Mouse (Mus musculus): ENCODE data around the gene Rgs3.

The Rgs3 gene

GRCm38 (mm10) chr4:62559797-62560329, at the start of gene Rgs3:
Rgs3 (plus strand) TSS chr4:62559847.
- ATAC-seq (ENCODE audit: insufficient number of reproducible peaks, low FRiP score, low TSS enrichment), result no peak

- ATAC-seq (ENCODE audit: insufficient number of reproducible peaks, low FRiP score, low TSS enrichment), result no peak
These were observed 49.7 kb upstream of the Rgs3 start for GRCm38 (mm10) chr4:62509946-62510345.

- no peak for ATAC-seq (ENCODE audit: insufficient number of reproducible peaks, low FRiP score, low TSS enrichment)
These were observed 45.6 kb upstream of the Rgs3 start for GRCm38 (mm10) chr4:62513998-62514506.

GRCm38 (mm10) chr4:62514995-62515394, 44.7 kb upstream of the Rgs3 start:
- no peak for ATAC-seq (ENCODE audit: insufficient number of reproducible peaks, low FRiP score, low TSS enrichment)

GRCm38 (mm10) chr4:62515490-62515889, 44.2 kb upstream of the Rgs3 start:
- peak; percentile 18; the same call in 1 of the 2 replicates for ATAC-seq (ENCODE audit: insufficient number of reproducible peaks, low FRiP score, low TSS enrichment)

GRCm38 (mm10) chr4:62516079-62516478, 43.6 kb upstream of the Rgs3 start:
- peak; percentile 65 for ATAC-seq (ENCODE audit: insufficient number of reproducible peaks, low FRiP score, low TSS enrichment)

GRCm38 (mm10) chr4:62516579-62516978, 43.1 kb upstream of the Rgs3 start:
- ATAC-seq (ENCODE audit: insufficient number of reproducible peaks, low FRiP score, low TSS enrichment), result no peak

- no peak for ATAC-seq (ENCODE audit: insufficient number of reproducible peaks, low FRiP score, low TSS enrichment)
These were observed 42.6 kb upstream of the Rgs3 start for GRCm38 (mm10) chr4:62517046-62517445.

- ATAC-seq (ENCODE audit: insufficient number of reproducible peaks, low FRiP score, low TSS enrichment), result no peak
These were observed 41.9 kb upstream of the Rgs3 start for GRCm38 (mm10) chr4:62517538-62518415.

GRCm38 (mm10) chr4:62518416-62519121, 41.1 kb upstream of the Rgs3 start:
- ATAC-seq (ENCODE audit: insufficient number of reproducible peaks, low FRiP score, low TSS enrichment), result peak; percentile 62

- no peak for ATAC-seq (ENCODE audit: insufficient number of reproducible peaks, low FRiP score, low TSS enrichment)
These were observed 40.4 kb upstream of the Rgs3 start for GRCm38 (mm10) chr4:62519122-62519848.

- peak; percentile 56 for ATAC-seq (ENCODE audit: insufficient number of reproducible peaks, low FRiP score, low TSS enrichment)
These were observed 39.8 kb upstream of the Rgs3 start, which contains the start of gene Alad for GRCm38 (mm10) chr4:62519849-62520233. Alad (minus strand) TSS chr4:62519918.

- ATAC-seq (ENCODE audit: insufficient number of reproducible peaks, low FRiP score, low TSS enrichment), result no peak
These were observed 38.7 kb upstream of the Rgs3 start for GRCm38 (mm10) chr4:62520892-62521400.

- peak; percentile 80 for ATAC-seq (ENCODE audit: insufficient number of reproducible peaks, low FRiP score, low TSS enrichment)
These were observed 34.8 kb upstream of the Rgs3 start, which contains the start of the genes Pole3 and 4933430I17Rik for GRCm38 (mm10) chr4:62524651-62525488. Pole3 (minus strand) TSS chr4:62525068. 4933430I17Rik (plus strand) TSS chr4:62525369.

GRCm38 (mm10) chr4:62525489-62525811, 34.2 kb upstream of the Rgs3 start:
- ATAC-seq (ENCODE audit: insufficient number of reproducible peaks, low FRiP score, low TSS enrichment), result no peak

GRCm38 (mm10) chr4:62526256-62526655, 33.4 kb upstream of the Rgs3 start:
- no peak for ATAC-seq (ENCODE audit: insufficient number of reproducible peaks, low FRiP score, low TSS enrichment)

GRCm38 (mm10) chr4:62527655-62528054, 32.0 kb upstream of the Rgs3 start:
- no peak for ATAC-seq (ENCODE audit: insufficient number of reproducible peaks, low FRiP score, low TSS enrichment)

- ATAC-seq (ENCODE audit: insufficient number of reproducible peaks, low FRiP score, low TSS enrichment), result no peak
These were observed 25.9 kb upstream of the Rgs3 start for GRCm38 (mm10) chr4:62533729-62534128.

GRCm38 (mm10) chr4:62541802-62542201, 17.8 kb upstream of the Rgs3 start:
- no peak for ATAC-seq (ENCODE audit: insufficient number of reproducible peaks, low FRiP score, low TSS enrichment)

Data from cerebellum, adult (tissue).